Comparison of ENCODE assay signal across 27 mouse cellular contexts in genomic region chr3:50758106-50758505, GRCm38 (mm10).
"Had no signal": no experiment of that assay in that cellular context is flagged by ENCODE, and none has a peak within 500 bp of the region (broad histone marks: within the 10 kb centered on the region; RNA-seq: fewer than 3 reads in every experiment).

No protein-coding gene starts in this region.

- ATAC-seq: forebrain, embryonic 13.5 days; forebrain, embryonic 14.5 days; forebrain, embryonic 15.5 days; forebrain, embryonic 16.5 days; forebrain, postnatal 0 days had no signal

- H3K4me3 ChIP-seq: embryonic facial prominence, embryonic 10.5 days; embryonic facial prominence, embryonic 12.5 days; embryonic facial prominence, embryonic 13.5 days; embryonic facial prominence, embryonic 15.5 days; erythroblast, embryonic 14.5 days; forebrain, embryonic 10.5 days; forebrain, embryonic 12.5 days; forebrain, embryonic 13.5 days; forebrain, embryonic 15.5 days; gastrocnemius, adult 2 months; heart, adult 2 months; heart, embryonic 10.5 days had no signal

- H3K9me3 ChIP-seq: embryonic facial prominence, embryonic 10.5 days; embryonic facial prominence, embryonic 12.5 days; embryonic facial prominence, embryonic 13.5 days; embryonic facial prominence, embryonic 15.5 days; forebrain, embryonic 10.5 days; forebrain, embryonic 12.5 days; forebrain, embryonic 13.5 days; forebrain, embryonic 15.5 days; heart, embryonic 10.5 days had no signal

- H3K9ac ChIP-seq: embryonic facial prominence, embryonic 12.5 days; embryonic facial prominence, embryonic 13.5 days; embryonic facial prominence, embryonic 15.5 days; forebrain, embryonic 12.5 days; forebrain, embryonic 13.5 days; forebrain, embryonic 15.5 days; forebrain, postnatal 0 days had no signal

- H3K36me3 ChIP-seq: embryonic facial prominence, embryonic 10.5 days; embryonic facial prominence, embryonic 12.5 days; embryonic facial prominence, embryonic 13.5 days; embryonic facial prominence, embryonic 15.5 days; forebrain, embryonic 10.5 days; forebrain, embryonic 12.5 days; forebrain, embryonic 15.5 days; heart, embryonic 10.5 days had no signal

- H3K27me3 ChIP-seq: embryonic facial prominence, embryonic 12.5 days; embryonic facial prominence, embryonic 13.5 days; embryonic facial prominence, embryonic 15.5 days; forebrain, embryonic 12.5 days; forebrain, embryonic 13.5 days; forebrain, embryonic 15.5 days had no signal

- H3K4me2 ChIP-seq: embryonic facial prominence, embryonic 12.5 days; embryonic facial prominence, embryonic 13.5 days; embryonic facial prominence, embryonic 15.5 days; forebrain, embryonic 12.5 days; forebrain, embryonic 13.5 days; forebrain, embryonic 15.5 days had no signal

- H3K4me1 ChIP-seq: embryonic facial prominence, embryonic 10.5 days; embryonic facial prominence, embryonic 12.5 days; embryonic facial prominence, embryonic 15.5 days; forebrain, embryonic 10.5 days; forebrain, embryonic 12.5 days; forebrain, embryonic 13.5 days; forebrain, embryonic 15.5 days; heart, embryonic 10.5 days had no signal

- H3K27ac ChIP-seq: embryonic facial prominence, embryonic 10.5 days; embryonic facial prominence, embryonic 12.5 days; embryonic facial prominence, embryonic 13.5 days; embryonic facial prominence, embryonic 15.5 days; forebrain, embryonic 10.5 days; forebrain, embryonic 12.5 days; forebrain, embryonic 13.5 days; forebrain, embryonic 15.5 days; gastrocnemius, adult 2 months; heart, adult 2 months; heart, embryonic 10.5 days had no signal

- DNase-seq: cerebellum, adult 9-10 months; cerebellum, adult 9-11 months; cerebellum, postnatal 10 days; cerebellum, postnatal 14 days; cerebellum, postnatal 25 days; cerebellum, postnatal 36 days; embryo, embryonic 11 days; forebrain, postnatal 0 days; gastrocnemius, adult 2 months; gastrocnemius, postnatal 14 days; gastrocnemius, postnatal 25 days; gastrocnemius, postnatal 36 days; heart, adult 11 months; heart, adult 18-20 months; heart, adult 2 months had no signal
